10 mouse cellular contexts compared by ENCODE assay signal in the genomic region with DNA sequence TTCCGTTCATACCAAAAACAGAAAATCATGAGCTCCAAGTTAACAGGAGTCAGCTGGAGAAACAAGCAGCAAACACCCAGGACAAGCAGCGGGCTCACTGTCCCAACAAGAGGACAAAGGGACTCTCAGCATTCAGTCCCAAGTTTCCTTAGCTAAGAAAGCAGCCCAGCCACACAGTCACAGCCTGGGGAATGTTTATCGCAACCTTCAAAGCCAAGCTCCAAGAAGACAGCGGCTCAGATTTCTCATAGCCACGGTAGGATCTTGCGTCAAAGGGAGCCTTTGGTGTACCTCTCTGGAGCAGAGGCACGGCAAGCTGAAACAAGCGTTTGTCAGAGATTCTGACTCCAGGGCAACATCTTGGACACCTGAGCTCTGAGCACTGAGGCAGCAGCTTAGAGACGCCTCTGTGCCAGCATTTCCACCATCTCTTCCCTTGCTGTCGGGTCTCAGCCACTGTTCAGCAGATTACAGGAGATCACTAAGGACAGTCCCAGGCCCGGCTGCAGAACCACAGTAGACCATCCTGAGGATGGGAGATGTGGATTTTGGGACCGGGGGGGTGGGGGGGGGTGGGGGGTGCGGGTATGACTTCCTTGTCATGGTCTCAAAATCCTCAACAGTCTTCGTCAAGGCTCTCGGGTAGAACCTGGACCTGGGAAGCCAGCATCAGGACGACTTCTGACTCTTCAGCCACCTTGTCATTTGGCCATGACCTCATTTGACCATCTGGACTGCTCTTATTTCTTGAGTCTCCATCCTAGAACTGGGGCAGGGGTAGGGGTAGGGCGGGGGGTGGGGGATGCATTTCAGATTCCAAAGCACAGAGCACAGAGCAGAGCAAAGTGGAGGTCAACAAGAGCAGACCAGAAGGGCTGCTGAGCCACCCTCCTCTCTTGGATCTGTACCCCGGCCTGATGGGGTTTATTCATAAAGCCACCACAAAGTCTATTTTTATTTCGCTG. TPM values are rescaled to one million over a fixed set of nuclear protein-coding genes. Genes with fewer than 3 reads are reported as not detected.
DNase-seq lines count a peak whose midpoint lies in the region; ATAC-seq and TF ChIP-seq lines count a peak whose summit lies in the region.
"Had no signal": no experiment of that assay in that cellular context is flagged by ENCODE, and none has a peak within 500 bp of the region (broad histone marks: within the 10 kb centered on the region; RNA-seq: fewer than 3 reads in every experiment).

No protein-coding gene starts in this region.

- H3K36me3 ChIP-seq in hindbrain, embryonic 13.5 days: no peaks in the 10 kb centered on the region
- H3K36me3 ChIP-seq in hindbrain, postnatal 0 days (ENCODE audit: insufficient read depth, low read length): no peaks in the 10 kb centered on the region

- 63% methylated on average over 19 of the region's 19 CpGs for WGBS in hindbrain, embryonic 13.5 days
- 58% methylated on average over 19 of the region's 19 CpGs for WGBS in hindbrain, postnatal 0 days

- no peak for TF ChIP-seq CTCF in hindbrain, postnatal 0 days (IDR thresholded peaks at IDR 0.05; ENCODE audit: low read depth)

- H3K27me3 ChIP-seq in hindbrain, embryonic 13.5 days: no peaks in the 10 kb centered on the region
- no peaks in the 10 kb centered on the region for H3K27me3 ChIP-seq in hindbrain, postnatal 0 days (ENCODE audit: insufficient read depth, low read length)

- no peak for ATAC-seq in hindbrain, embryonic 13.5 days (ENCODE audit: low FRiP score)
- ATAC-seq in hindbrain, postnatal 0 days: no peak
- no peak for ATAC-seq in megakaryocyte-erythroid progenitor cell, adult 5-6 weeks (replicated peaks; ENCODE audit: low FRiP score, low TSS enrichment, poor library complexity, severe bottlenecking)

- 0 out of 2 replicates have a peak overlapping the region, but pooled peaks have one; percentile 35 for H3K9ac ChIP-seq in hindbrain, embryonic 13.5 days
- no peak overlapping the region for H3K9ac ChIP-seq in hindbrain, postnatal 0 days (replicated peaks; ENCODE audit: low read length)

- H3K4me1 ChIP-seq in hindbrain, embryonic 13.5 days (replicated peaks): peaks cover 1% of the 10 kb centered on the region
- no peaks in the 10 kb centered on the region; the same call in 1 of the 2 replicates for H3K4me1 ChIP-seq in hindbrain, postnatal 0 days (ENCODE audit: insufficient read depth, low read length)

- peak overlapping the region; percentile 55 for H3K27ac ChIP-seq in hindbrain, embryonic 13.5 days
- no peak overlapping the region for H3K27ac ChIP-seq in hindbrain, postnatal 0 days

- no peak overlapping the region for H3K4me2 ChIP-seq in hindbrain, embryonic 13.5 days
- no peak overlapping the region for H3K4me2 ChIP-seq in hindbrain, postnatal 0 days (ENCODE audit: low read depth, low read length)

- no peaks in the 10 kb centered on the region for H3K9me3 ChIP-seq in hindbrain, embryonic 13.5 days
- no peaks in the 10 kb centered on the region for H3K9me3 ChIP-seq in hindbrain, postnatal 0 days (ENCODE audit: low read length)

- peak; percentile 62 to 82 for DNase-seq in adrenal gland, adult (ENCODE audit: inconsistent age in 2 of 2, low spot score in 1 of 2)
- no peak for DNase-seq in adrenal gland, postnatal 4 days (ENCODE audit: low spot score in 2 of 2)
- no peak for DNase-seq in hindbrain, postnatal 0 days (ENCODE audit: low spot score)
- peak; percentile 19 for DNase-seq in NIH3T3 (ENCODE audit: low read depth)
- DNase-seq in gonadal fat pad, adult 2 months (ENCODE audit: low read depth): peak; percentile 68
- no peak for DNase-seq in urinary bladder, postnatal 4 days (ENCODE audit: low spot score in 2 of 2)

- H3K4me3 ChIP-seq in hindbrain, embryonic 13.5 days: no peak overlapping the region
- H3K4me3 ChIP-seq in hindbrain, postnatal 0 days (ENCODE audit: low read length): no peak overlapping the region

RNA-seq across cellular contexts. Expression of a gene that starts 18.1 kb away (rescaled TPM):
- 100 to 1,000 TPM; 407 to 413 TPM for total RNA-seq in adrenal gland, postnatal 4 days (2021)
- 840 and 841 TPM in 2 replicates for polyA plus RNA-seq in hindbrain, embryonic 13.5 days (2015; fragmentation: Nextera tagmentation; extraction: Ambion mirVana)
- 394 and 490 TPM in 2 replicates for total RNA-seq in hindbrain, postnatal 0 days (2014; rRNA removed)
- polyA plus RNA-seq in hindbrain, postnatal 0 days (2015; fragmentation: Nextera tagmentation; extraction: Ambion mirVana): 1,008 and 1,049 TPM in 2 replicates
- 121 and 148 TPM in 2 replicates for polyA plus RNA-seq in gonadal fat pad, adult 2 months (2012; rRNA removed)
- 264 and 276 TPM in 2 replicates for total RNA-seq in megakaryocyte-erythroid progenitor cell, adult 5-6 weeks (2014; fragmentation: Nextera tagmentation)
- total RNA-seq in megakaryocyte-erythroid progenitor cell, adult 5-6 weeks (2017): 406 and 434 TPM in 2 replicates

RNA-seq across cellular contexts. Expression of a gene that starts 34.0 kb away (rescaled TPM):
- total RNA-seq in adrenal gland, postnatal 4 days (2021): 1 to 10 TPM in 1 of 2 experiments, not detected in 1; 8.3 TPM
- polyA plus RNA-seq in hindbrain, embryonic 13.5 days (2015; fragmentation: Nextera tagmentation; extraction: Ambion mirVana): not detected in 2 replicates
- total RNA-seq in hindbrain, postnatal 0 days (2014; rRNA removed): not detected in 2 replicates
- polyA plus RNA-seq in hindbrain, postnatal 0 days (2015; fragmentation: Nextera tagmentation; extraction: Ambion mirVana): not detected in 2 replicates
- not detected in 2 replicates for polyA plus RNA-seq in gonadal fat pad, adult 2 months (2012; rRNA removed)
- not detected in 2 replicates for total RNA-seq in megakaryocyte-erythroid progenitor cell, adult 5-6 weeks (2014; fragmentation: Nextera tagmentation)
- not detected in 2 replicates for total RNA-seq in megakaryocyte-erythroid progenitor cell, adult 5-6 weeks (2017)
- total RNA-seq: gastrocnemius, postnatal 36 days; left cerebral cortex, postnatal 36 days had no signal

RNA-seq across cellular contexts. Expression of a gene that starts 54.7 kb away (rescaled TPM):
- total RNA-seq in adrenal gland, postnatal 4 days (2021): 100 to 1,000 TPM in 1 of 2 experiments, not detected in 1; 918 TPM
- polyA plus RNA-seq in hindbrain, embryonic 13.5 days (2015; fragmentation: Nextera tagmentation; extraction: Ambion mirVana): not detected in 2 replicates
- total RNA-seq in hindbrain, postnatal 0 days (2014; rRNA removed): not detected in 2 replicates
- not detected in 2 replicates for polyA plus RNA-seq in hindbrain, postnatal 0 days (2015; fragmentation: Nextera tagmentation; extraction: Ambion mirVana)
- polyA plus RNA-seq in gonadal fat pad, adult 2 months (2012; rRNA removed): 0.60 and 7.9 TPM in 2 replicates
- total RNA-seq in megakaryocyte-erythroid progenitor cell, adult 5-6 weeks (2014; fragmentation: Nextera tagmentation): not detected in 2 replicates
- total RNA-seq in megakaryocyte-erythroid progenitor cell, adult 5-6 weeks (2017): not detected in 2 replicates
- total RNA-seq: gastrocnemius, postnatal 36 days; left cerebral cortex, postnatal 36 days had no signal

Comparison
In these comparisons a context has a peak if more than half of its experiments do, and no peak if none do; other contexts are left out.
1. DNase-seq: peak in adrenal gland, adult (2 of 2), NIH3T3 (single experiment) and gonadal fat pad, adult 2 months (single experiment); none in adrenal gland, postnatal 4 days (0 of 2), hindbrain, postnatal 0 days (single experiment) and urinary bladder, postnatal 4 days (0 of 2).